Mouse (Mus musculus): Measurements from ENCODE around the gene 4933430I17Rik. TPM values are rescaled to one million over a fixed set of nuclear protein-coding genes. Genes with fewer than 3 reads are reported as not detected.

Gene 4933430I17Rik
- polyA plus RNA-seq, 1 experiment = 0.13 TPM

DNA sequence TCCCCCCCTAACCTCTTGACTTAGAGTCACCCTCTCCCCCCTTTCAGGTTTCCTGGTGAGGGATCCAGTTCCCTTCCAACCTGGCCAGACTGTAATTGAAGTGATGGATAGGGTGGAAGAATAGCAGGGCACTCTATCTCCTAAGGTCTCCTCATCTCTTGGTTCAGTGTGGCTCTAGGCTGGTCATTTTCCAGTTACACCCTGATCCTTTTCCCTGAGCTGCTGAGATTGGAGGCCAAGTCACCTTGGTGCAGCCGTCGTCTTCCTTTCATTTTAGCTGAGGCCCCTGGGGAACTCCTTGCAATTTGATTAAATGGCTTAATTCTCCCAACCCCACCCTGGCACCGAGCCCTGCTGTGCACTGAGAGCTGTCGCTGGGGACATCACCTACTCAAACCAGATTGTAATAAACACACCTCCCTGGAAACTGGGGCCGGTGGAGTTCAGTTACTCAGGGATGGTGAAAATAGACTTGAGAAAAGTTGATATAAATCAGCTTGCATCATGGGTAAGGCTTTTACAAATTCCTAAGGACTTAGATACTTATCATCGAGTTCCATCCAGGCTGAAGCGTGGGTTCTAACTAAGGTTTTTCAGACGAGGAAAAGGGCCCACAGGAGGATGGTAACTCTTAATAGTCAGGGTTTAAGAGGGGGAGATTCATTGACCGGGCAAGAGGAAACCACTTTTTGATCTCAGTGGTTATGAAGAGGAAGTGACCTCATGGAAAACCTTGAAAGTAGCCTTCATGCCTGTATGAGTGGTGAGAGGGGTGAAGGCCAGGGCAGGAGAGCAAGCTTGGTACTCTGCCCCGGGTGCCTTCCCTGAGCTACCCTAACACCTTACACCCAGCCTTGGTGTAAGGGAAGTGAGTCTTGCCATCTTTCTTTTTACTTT lies 44.2 kb upstream of the 4933430I17Rik start:
- Histone ChIP-seq H3K79me3 (ENCODE audit: low read depth) (no peaks in the 10 kb centered on the region), H3K4me3 (ENCODE audit: insufficient read depth, poor library complexity, severe bottlenecking) (no peak overlapping the region), H3K27me3 (ENCODE audit: control insufficient read depth, insufficient read depth, insufficient read length) (no peaks in the 10 kb centered on the region), H3ac (ENCODE audit: control insufficient read depth, insufficient read length, low read depth) (no peak overlapping the region), H3K36me3 (ENCODE audit: control insufficient read depth, insufficient read depth) (no peaks in the 10 kb centered on the region), H3K79me2 (ENCODE audit: control insufficient read depth, insufficient read depth) (no peaks in the 10 kb centered on the region)
- TF ChIP-seq USF1 (IDR thresholded peaks at IDR 0.05; ENCODE audit: low read depth) = no peak
- no peak for TF ChIP-seq CEBPB (IDR thresholded peaks at IDR 0.05; ENCODE audit: low read depth)
- no peak for TF ChIP-seq MYOG (IDR thresholded peaks at IDR 0.05; ENCODE audit: control insufficient read depth, extremely low read depth, insufficient read length)
- TF ChIP-seq FOSL1 (IDR thresholded peaks at IDR 0.05; ENCODE audit: insufficient read depth, low read length, poor library complexity, severe bottlenecking) = no peak
- no peak for TF ChIP-seq CTCF (IDR thresholded peaks at IDR 0.05; ENCODE audit: control insufficient read depth, insufficient read depth, insufficient read length)
- no peak for TF ChIP-seq MAX (IDR thresholded peaks at IDR 0.05)
- TF ChIP-seq MYOD1 (IDR thresholded peaks at IDR 0.05; ENCODE audit: control insufficient read depth, insufficient read length, low read depth) = no peak

DNA sequence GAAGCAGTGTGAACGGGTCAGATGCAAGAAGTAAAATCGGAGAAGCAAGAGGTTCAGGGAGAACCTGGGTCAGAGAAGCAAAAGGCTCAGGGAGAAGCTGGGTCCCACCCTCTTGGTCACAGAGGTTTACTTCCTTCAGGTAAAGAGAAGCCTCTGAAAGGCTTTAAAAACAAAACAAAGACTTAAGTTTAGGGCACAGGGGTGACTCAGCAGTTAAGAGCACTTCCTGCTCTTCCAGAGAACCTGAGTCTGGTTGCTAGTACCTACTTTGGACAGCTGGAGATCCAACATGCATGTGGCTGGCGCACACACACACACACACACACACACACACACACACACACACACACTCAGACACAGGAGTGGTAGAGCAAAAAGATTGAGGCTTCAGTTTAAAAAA lies 40.2 kb upstream of the 4933430I17Rik start:
- Histone ChIP-seq H3K79me2 (ENCODE audit: control insufficient read depth, insufficient read depth) (no peaks in the 10 kb centered on the region), H3K79me3 (ENCODE audit: low read depth) (no peaks in the 10 kb centered on the region), H3K36me3 (ENCODE audit: control insufficient read depth, insufficient read depth) (no peaks in the 10 kb centered on the region), H3K4me3 (ENCODE audit: insufficient read depth, poor library complexity, severe bottlenecking) (no peak overlapping the region), H3K27me3 (ENCODE audit: control insufficient read depth, insufficient read depth, insufficient read length) (no peaks in the 10 kb centered on the region), H3ac (ENCODE audit: control insufficient read depth, insufficient read length, low read depth) (no peak overlapping the region)
- TF ChIP-seq MAX (IDR thresholded peaks at IDR 0.05) (no peak), MYOD1 (IDR thresholded peaks at IDR 0.05; ENCODE audit: control insufficient read depth, insufficient read length, low read depth) (no peak), MYOG (IDR thresholded peaks at IDR 0.05; ENCODE audit: control insufficient read depth, extremely low read depth, insufficient read length) (no peak), FOSL1 (IDR thresholded peaks at IDR 0.05; ENCODE audit: insufficient read depth, low read length, poor library complexity, severe bottlenecking) (no peak), USF1 (IDR thresholded peaks at IDR 0.05; ENCODE audit: low read depth) (no peak), CEBPB (IDR thresholded peaks at IDR 0.05; ENCODE audit: low read depth) (no peak), CTCF (IDR thresholded peaks at IDR 0.05; ENCODE audit: control insufficient read depth, insufficient read depth, insufficient read length) (no peak)

DNA sequence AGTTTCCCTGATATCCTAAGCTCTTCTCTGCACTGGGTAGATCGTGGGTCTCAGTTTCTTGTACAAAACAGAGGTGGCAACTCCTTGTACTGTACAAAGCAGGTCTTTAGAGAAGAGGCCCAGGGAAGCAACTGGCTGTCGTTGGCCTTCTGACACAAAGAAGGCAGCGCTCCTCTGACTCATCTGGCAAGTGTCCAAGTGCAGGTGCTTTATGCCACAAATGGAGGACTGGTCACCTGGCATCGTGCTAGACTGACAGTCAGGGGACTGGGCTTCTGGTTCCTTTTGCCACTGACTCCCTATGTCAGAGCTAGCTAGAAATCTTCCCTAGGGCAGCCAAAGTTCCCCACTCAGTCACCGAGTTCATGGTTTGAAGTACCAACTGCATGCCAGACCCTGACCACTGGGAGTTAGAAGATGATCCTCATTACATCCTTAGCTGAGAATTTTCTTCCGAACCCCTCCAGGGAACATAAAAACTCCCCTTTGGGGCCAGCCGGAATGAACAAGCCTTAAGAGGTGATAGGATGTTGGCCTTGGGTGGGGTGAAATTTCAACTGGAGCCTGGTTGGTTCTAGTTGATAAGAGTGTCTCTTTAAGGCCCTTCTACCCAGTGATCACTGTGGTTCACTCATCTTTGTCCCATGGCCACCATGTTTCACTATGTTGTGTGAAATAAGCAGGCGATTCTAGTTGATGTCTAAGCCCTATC lies 39.6 kb upstream of the 4933430I17Rik start:
- no peaks in the 10 kb centered on the region for H3K79me3 ChIP-seq (ENCODE audit: low read depth)
- H3ac ChIP-seq (ENCODE audit: control insufficient read depth, insufficient read length, low read depth) = no peak overlapping the region
- no peaks in the 10 kb centered on the region for H3K36me3 ChIP-seq (ENCODE audit: control insufficient read depth, insufficient read depth)
- H3K27me3 ChIP-seq (ENCODE audit: control insufficient read depth, insufficient read depth, insufficient read length) = no peaks in the 10 kb centered on the region
- TF ChIP-seq CEBPB (IDR thresholded peaks at IDR 0.05; ENCODE audit: low read depth) = no peak
- no peaks in the 10 kb centered on the region for H3K79me2 ChIP-seq (ENCODE audit: control insufficient read depth, insufficient read depth)
- no peak overlapping the region for H3K4me3 ChIP-seq (ENCODE audit: insufficient read depth, poor library complexity, severe bottlenecking)

DNA sequence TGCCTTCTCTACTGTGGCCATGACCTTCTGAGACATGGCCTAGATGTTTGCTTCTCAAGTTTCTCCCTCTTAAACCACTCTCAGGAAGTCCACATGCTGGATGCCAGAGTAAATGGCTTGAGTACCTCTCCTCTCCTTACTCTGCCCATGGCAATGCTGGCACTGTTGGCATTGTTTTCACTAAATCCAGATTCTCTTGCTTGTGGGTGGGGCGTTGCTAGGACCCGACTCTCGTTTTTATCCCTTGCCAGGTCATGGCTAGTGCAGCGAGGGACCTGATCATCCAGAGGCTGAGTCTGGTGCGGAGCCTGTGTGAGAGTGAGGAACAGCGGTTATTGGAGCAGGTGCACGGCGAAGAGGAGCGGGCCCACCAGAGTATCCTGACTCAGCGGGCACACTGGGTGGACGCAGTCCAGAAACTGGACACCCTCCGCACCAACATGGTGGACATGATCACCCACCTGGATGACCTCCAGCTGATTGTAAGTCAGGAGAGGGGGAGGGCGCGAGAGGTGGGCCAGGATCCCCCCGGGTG lies 38.9 kb upstream of the 4933430I17Rik start:
- Histone ChIP-seq H3ac (ENCODE audit: control insufficient read depth, insufficient read length, low read depth) (no peak overlapping the region), H3K27me3 (ENCODE audit: control insufficient read depth, insufficient read depth, insufficient read length) (no peaks in the 10 kb centered on the region), H3K79me3 (ENCODE audit: low read depth) (no peaks in the 10 kb centered on the region), H3K79me2 (ENCODE audit: control insufficient read depth, insufficient read depth) (no peaks in the 10 kb centered on the region), H3K36me3 (ENCODE audit: control insufficient read depth, insufficient read depth) (no peaks in the 10 kb centered on the region), H3K4me3 (ENCODE audit: insufficient read depth, poor library complexity, severe bottlenecking) (no peak overlapping the region)
- TF ChIP-seq MYOG (IDR thresholded peaks at IDR 0.05; ENCODE audit: control insufficient read depth, extremely low read depth, insufficient read length) (no peak), CTCF (IDR thresholded peaks at IDR 0.05; ENCODE audit: control insufficient read depth, insufficient read depth, insufficient read length) (no peak), MYOD1 (IDR thresholded peaks at IDR 0.05; ENCODE audit: control insufficient read depth, insufficient read length, low read depth) (no peak), MAX (IDR thresholded peaks at IDR 0.05) (no peak), CEBPB (IDR thresholded peaks at IDR 0.05; ENCODE audit: low read depth) (no peak), FOSL1 (IDR thresholded peaks at IDR 0.05; ENCODE audit: insufficient read depth, low read length, poor library complexity, severe bottlenecking) (no peak), USF1 (IDR thresholded peaks at IDR 0.05; ENCODE audit: low read depth) (no peak)

DNA sequence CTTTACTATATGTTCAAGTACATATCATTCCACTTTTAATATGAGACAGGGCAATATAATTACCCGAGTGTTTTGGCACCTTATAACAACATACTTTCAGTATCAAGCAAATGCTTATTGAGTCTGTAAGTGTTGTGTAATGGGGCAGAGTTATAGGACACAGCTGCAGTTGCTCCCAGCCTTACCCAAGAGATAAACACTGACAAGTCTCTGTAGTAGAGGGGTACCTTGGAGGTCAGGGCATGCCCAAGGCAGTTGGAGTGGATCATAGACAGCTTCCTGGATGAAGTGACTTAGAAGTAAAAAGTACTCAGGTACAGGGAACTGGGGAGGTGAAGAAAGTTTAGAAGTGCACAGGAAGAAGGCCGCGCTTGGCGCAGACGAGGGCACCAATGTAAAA lies 38.0 kb upstream of the 4933430I17Rik start:
- no peaks in the 10 kb centered on the region for H3K79me2 ChIP-seq (ENCODE audit: control insufficient read depth, insufficient read depth)
- TF ChIP-seq CTCF (IDR thresholded peaks at IDR 0.05; ENCODE audit: control insufficient read depth, insufficient read depth, insufficient read length) (no peak), MAX (IDR thresholded peaks at IDR 0.05) (no peak), FOSL1 (IDR thresholded peaks at IDR 0.05; ENCODE audit: insufficient read depth, low read length, poor library complexity, severe bottlenecking) (no peak), MYOG (IDR thresholded peaks at IDR 0.05; ENCODE audit: control insufficient read depth, extremely low read depth, insufficient read length) (no peak), MYOD1 (IDR thresholded peaks at IDR 0.05; ENCODE audit: control insufficient read depth, insufficient read length, low read depth) (no peak), CEBPB (IDR thresholded peaks at IDR 0.05; ENCODE audit: low read depth) (no peak), USF1 (IDR thresholded peaks at IDR 0.05; ENCODE audit: low read depth) (no peak)

More for the DNA sequence above, 38.0 kb upstream of the 4933430I17Rik start:
- no peaks in the 10 kb centered on the region for H3K79me3 ChIP-seq (ENCODE audit: low read depth)
- H3K27me3 ChIP-seq (ENCODE audit: control insufficient read depth, insufficient read depth, insufficient read length) = no peaks in the 10 kb centered on the region
- H3ac ChIP-seq (ENCODE audit: control insufficient read depth, insufficient read length, low read depth) = no peak overlapping the region
- no peak overlapping the region for H3K4me3 ChIP-seq (ENCODE audit: insufficient read depth, poor library complexity, severe bottlenecking)
- no peaks in the 10 kb centered on the region for H3K36me3 ChIP-seq (ENCODE audit: control insufficient read depth, insufficient read depth)
